Mouse (Mus musculus) lung, embryonic 14.5 days (tissue): ENCODE data around the gene Hoxa10. TPM values are rescaled to one million over a fixed set of nuclear protein-coding genes. Genes with fewer than 3 reads are reported as not detected.
A peak's percentile ranks its signal among the peaks of the same experiment; 100 is the strongest.

Experiments used
- ATAC-seq: fragments of 200-750 bp; cut with Nextera tagmentation; 2 replicates; pipeline ENCODE4 v1.8.0; 2017; ENCODE audit warnings: mild to moderate bottlenecking, moderate TSS enrichment, moderate library complexity; ENCODE audit not compliant: insufficient read depth
- DNase-seq: peaks from one replicate; pipeline ENCODE4 v3.0.0-alpha.2; 2015
- H3K27ac ChIP-seq: fragments of 300-500 bp; sonication (generic); 2 replicates; pipeline ENCODE4 v1.5.1; 2014; ENCODE audit warnings: low read depth, mild to moderate bottlenecking, moderate library complexity
- H3K27me3 ChIP-seq: fragments of 300-500 bp; sonication (generic); 2 replicates; pipeline ENCODE4 v1.6.1; 2014; ENCODE audit warnings: low read length, control low read depth; ENCODE audit not compliant: insufficient read depth
- H3K36me3 ChIP-seq: fragments of 300-500 bp; sonication (generic); 2 replicates; pipeline ENCODE4 v1.6.1; 2014; ENCODE audit warnings: control low read depth; ENCODE audit not compliant: insufficient read depth
- H3K4me1 ChIP-seq: fragments of 300-500 bp; sonication (generic); 2 replicates; pipeline ENCODE4 v1.6.1; 2014; ENCODE audit warnings: antibody characterized with exemption, control low read depth; ENCODE audit not compliant: insufficient read depth
- H3K4me2 ChIP-seq: fragments of 300-500 bp; sonication (generic); 2 replicates; pipeline ENCODE4 v1.6.1; 2014; ENCODE audit warnings: mild to moderate bottlenecking
- H3K4me3 ChIP-seq: fragments of 300-500 bp; sonication (generic); 2 replicates; pipeline ENCODE4 v1.5.1; 2014; ENCODE audit warnings: low read depth, low read length
- H3K9ac ChIP-seq: fragments of 300-500 bp; sonication (generic); 2 replicates; pipeline ENCODE4 v1.6.1; 2014
- H3K9me3 ChIP-seq: fragments of 300-500 bp; sonication (generic); 2 replicates; pipeline ENCODE4 v1.6.1; 2016; ENCODE audit warnings: low read depth, low read length, control low read depth
- CTCF ChIP-seq: IDR thresholded peaks from 2 replicates; pipeline ENCODE4 v1.5.1; 2016; ENCODE audit warnings: antibody characterized with exemption, low read depth
- WGBS: fragments of 180-500 bp; shearing (Covaris S2); extraction: QIAGEN DNeasy Blood & Tissue Kit; methylation state at CpG from one replicate; pipeline ENCODE4 v1.1.7; 2014; 5-methylcytosine and 5-hydroxymethylcytosine counted together
- polyA plus RNA-seq: library from polyadenylated mRNA; unstranded; fragments of >200 nt; fragmentation: Nextera tagmentation; extraction: Ambion mirVana; gene quantifications from 2 replicates; pipeline ENCODE4 v1.2.1, GENCODE M21; 2014

Hoxa10 gene
- polyA plus RNA-seq, 1 experiment from 2014 or later = not detected

GRCm38 (mm10) chr6:52207684-52207976 lies 33.0 kb downstream of the Hoxa10 start:
- H3K4me3 ChIP-seq = peak overlapping the region; percentile 90
- ATAC-seq (no peak), DNase-seq (peak; percentile 50)
- H3K36me3 ChIP-seq = peaks cover 8% of the 10 kb centered on the region; the same call in 1 of the 2 replicates
- H3K4me2 ChIP-seq = peak overlapping the region; percentile 87
- 0 out of 2 replicates have a peak, but pooled peaks cover 3% of the 10 kb centered on the region for H3K4me1 ChIP-seq
- H3K9me3 ChIP-seq = no peaks in the 10 kb centered on the region
- H3K27ac ChIP-seq = peak overlapping the region; percentile 83
- H3K9ac ChIP-seq = peak overlapping the region; percentile 100
- TF ChIP-seq CTCF = no peak
- peaks cover 89% of the 10 kb centered on the region for H3K27me3 ChIP-seq

DNA sequence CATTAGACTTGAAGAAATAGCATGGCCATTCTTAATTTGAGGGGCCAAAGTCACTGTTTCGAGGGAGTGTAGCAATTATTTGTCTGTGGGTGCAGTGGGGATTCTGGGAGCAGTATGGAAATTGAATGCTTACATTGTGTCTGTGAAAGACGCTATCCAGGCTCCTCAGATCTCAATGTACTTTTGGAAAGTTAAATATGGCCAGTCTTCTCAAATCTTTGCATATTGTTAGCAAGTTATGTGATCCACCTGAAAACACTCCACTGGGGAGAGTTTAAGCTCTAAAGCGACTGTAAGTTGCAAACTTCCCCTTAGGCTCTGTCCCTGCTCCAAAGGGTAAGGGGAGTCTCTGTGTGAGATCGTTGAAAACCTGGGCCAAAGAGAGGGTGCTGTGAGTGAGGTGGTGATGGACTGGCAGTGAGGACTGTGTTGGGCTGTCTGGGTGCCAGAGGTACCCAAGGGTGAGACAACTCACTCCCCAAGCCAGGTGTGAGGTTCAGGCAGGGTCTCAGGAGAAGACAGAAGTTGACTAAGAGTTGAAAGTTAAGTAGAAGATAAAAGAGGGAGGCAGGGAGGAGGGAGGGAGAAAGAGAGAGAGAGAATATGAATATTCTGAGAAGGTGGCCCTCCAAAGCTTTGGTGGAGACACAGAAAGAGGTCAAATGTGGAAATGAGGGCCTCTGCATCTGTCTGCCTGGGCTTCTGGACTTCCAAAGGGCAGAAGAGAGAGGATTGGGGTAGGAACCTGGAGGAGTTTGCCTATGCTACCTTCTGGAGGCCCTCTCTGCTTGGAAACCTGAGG lies 33.6 kb downstream of the Hoxa10 start:
- no peak for TF ChIP-seq CTCF
- ATAC-seq (no peak), DNase-seq (peak; percentile 39)
- Histone ChIP-seq H3K27me3 (peaks cover 87% of the 10 kb centered on the region), H3K9ac (peak overlapping the region; percentile 100), H3K27ac (peak overlapping the region; percentile 83), H3K4me1 (0 out of 2 replicates have a peak, but pooled peaks cover 3% of the 10 kb centered on the region), H3K9me3 (no peaks in the 10 kb centered on the region), H3K4me3 (peak overlapping the region; percentile 90), H3K4me2 (peak overlapping the region; percentile 87), H3K36me3 (peaks cover 13% of the 10 kb centered on the region; the same call in 1 of the 2 replicates)
- WGBS = 25% methylated on average over 4 of the region's 4 CpGs

DNA sequence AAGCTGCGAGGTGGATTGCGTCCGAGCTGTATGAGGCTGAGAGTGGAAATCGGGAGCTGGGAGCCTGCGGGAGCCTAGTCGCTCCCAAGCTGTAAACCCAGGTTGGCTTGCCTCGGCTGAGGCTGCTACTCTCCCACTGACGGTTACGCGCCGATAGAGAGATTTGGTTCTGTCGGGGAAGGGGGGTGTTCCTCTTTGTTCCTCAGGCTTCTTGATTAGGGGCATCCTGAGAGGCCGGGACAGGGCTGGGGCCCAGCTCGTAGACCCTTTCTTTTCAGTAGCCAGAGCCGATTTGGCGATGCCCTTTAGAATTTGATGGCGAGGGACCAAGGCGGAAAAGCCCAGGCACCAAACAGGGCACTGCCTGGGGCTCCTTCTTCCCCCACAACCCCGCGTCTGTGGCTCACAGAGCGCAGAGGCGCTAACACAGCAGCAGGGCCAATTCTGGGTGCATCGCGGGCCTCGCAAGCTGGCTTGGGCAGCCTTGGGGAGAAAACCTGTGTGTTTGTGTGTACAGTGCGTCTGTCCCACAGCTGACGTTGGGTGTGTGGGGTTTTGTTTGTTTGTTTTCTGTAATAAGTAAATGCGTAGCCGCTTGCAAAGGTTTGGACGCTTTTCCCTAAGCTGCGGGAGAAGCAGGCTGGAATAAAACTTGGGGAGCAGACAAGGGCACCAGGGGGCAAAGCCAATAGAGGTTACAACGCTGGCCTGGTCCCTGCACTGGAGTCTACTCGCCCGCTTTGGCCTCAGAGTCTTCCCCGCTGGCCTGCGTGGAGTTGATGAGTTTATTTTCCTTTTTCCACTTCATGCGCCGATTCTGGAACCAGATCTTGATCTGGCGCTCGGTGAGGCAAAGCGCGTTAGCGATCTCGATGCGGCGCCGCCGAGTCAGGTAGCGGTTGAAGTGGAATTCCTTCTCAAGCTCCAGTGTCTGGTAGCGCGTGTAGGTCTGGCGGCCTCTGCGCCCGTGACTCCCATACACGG lies 34.7 kb downstream of the Hoxa10 start:
- Histone ChIP-seq H3K4me2 (peak overlapping the region; percentile 87), H3K9me3 (no peaks in the 10 kb centered on the region), H3K9ac (peak overlapping the region; percentile 100), H3K36me3 (peaks cover 24% of the 10 kb centered on the region), H3K4me3 (peak overlapping the region; percentile 90), H3K27me3 (peaks cover 83% of the 10 kb centered on the region), H3K4me1 (peaks cover 3% of the 10 kb centered on the region; the same call in 1 of the 2 replicates), H3K27ac (peak overlapping the region; percentile 83)
- ATAC-seq (no peak), DNase-seq (peak; percentile 61)
- no peak for TF ChIP-seq CTCF
- WGBS = 14% methylated on average over 55 of the region's 55 CpGs

DNA sequence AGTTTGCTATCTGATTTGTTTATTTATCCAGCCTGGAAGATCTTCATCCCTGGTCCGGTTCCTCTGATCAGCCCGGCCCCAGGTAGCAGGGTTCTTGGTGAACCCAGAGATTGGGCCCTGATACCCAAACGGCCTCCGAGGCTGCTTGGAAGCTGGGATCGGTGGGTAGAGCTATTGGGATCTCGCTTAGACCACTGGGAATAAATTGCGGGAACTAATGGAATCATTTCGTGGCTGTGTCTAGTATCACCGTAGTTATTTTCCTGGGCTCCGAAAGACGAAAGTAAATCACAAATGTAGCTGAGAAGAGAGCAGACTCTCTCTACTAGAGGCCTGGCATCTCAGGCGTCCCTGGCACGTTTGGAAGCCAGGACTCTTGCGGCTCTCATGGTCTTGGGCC lies 35.4 kb downstream of the Hoxa10 start:
- DNase-seq (no peak), ATAC-seq (no peak)
- Histone ChIP-seq H3K9ac (peak overlapping the region; percentile 100), H3K4me2 (peak overlapping the region; percentile 87), H3K4me1 (peaks cover 3% of the 10 kb centered on the region; the same call in 1 of the 2 replicates), H3K4me3 (peak overlapping the region; percentile 90), H3K36me3 (peaks cover 24% of the 10 kb centered on the region), H3K27ac (peak overlapping the region; percentile 83), H3K27me3 (peaks cover 83% of the 10 kb centered on the region), H3K9me3 (no peaks in the 10 kb centered on the region)
- TF ChIP-seq CTCF = no peak
- WGBS = 16% methylated on average over 14 of the region's 14 CpGs

DNA sequence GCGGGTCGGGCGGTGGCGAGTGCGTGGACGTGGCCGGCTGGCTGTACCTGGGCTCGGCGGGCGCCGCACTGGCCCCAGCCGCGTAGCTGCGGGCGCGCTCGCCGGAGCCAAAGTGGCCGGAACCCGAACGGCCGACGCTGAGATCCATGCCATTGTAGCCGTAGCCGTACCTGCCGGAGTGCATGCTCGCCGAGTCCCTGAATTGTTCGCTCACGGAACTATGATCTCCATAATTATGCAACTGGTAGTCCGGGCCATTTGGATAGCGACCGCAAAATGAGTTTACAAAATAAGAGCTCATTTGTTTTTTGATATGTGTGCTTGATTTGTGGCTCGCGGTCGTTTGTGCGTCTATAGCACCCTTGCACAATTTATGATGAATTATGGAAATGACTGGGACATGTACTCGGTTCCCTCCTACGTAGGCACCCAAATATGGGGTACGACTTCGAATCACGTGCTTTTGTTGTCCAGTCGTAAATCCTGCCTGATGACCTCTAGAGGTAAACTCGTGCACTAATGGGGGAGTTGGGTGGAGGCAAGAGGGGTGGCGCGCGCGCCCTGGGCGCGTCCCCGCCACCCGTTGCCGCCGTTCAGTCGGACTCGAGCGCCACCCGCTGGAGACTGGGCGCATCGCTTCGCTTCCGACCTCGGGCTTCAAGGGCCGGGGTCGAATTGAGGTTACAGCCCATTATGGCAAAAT lies 36.5 kb downstream of the Hoxa10 start, which contains the start of gene Hoxa5:
Hoxa5 (minus strand) TSS at position 538 of the 703 bp plus-strand sequence.
- peak; percentile 88 for ATAC-seq
- Histone ChIP-seq H3K27ac (peak within 1 kb of the TSS; percentile 97), H3K9me3 (no peaks in the 10 kb centered on the region), H3K27me3 (peaks cover 79% of the 10 kb centered on the region), H3K4me2 (peak within 1 kb of the TSS; percentile 87), H3K9ac (peak within 1 kb of the TSS; percentile 100), H3K36me3 (peaks cover 24% of the 10 kb centered on the region), H3K4me3 (peak within 1 kb of the TSS; percentile 90), H3K4me1 (peaks cover 3% of the 10 kb centered on the region; the same call in 1 of the 2 replicates)
- DNase-seq = peak; percentile 98
- peak; percentile 78 for TF ChIP-seq CTCF
- under 1% methylated on average over 65 of the region's 65 CpGs for WGBS

DNA sequence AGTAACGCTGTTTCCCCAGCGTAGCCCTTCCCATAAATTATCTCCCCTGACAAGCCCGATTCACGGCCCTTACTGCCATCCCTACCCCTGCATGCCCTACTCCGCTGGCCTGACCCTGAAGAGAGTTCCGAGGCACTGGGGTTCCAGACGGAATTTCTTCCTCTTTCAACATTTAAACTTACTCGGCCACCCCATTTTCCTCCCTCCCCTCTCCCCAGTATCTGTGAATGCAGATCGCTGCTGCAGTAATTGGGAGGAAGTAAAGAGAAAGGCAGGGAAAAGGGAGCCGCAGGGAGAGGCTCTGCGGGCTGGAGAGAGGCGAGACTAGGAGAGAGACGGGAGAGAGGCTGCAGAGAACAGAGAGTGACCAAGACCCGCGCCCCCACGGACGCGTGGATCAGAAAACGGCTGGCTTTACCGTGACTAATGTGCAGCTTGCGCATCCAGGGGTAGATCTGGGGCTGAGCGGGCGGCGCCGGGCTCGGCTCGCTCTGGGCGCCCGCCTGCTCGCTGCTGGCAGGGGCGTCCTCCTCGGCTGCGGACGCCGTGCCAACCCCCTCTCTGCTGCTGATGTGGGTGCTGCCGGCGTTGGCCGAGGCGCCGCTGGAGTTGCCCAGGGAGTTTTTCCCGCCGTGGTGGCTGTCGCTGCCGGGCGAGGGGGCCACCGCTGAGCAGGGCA lies 37.1 kb downstream of the Hoxa10 start:
- DNase-seq (peak; percentile 40), ATAC-seq (no peak)
- Histone ChIP-seq H3K27me3 (peaks cover 77% of the 10 kb centered on the region), H3K9ac (peak overlapping the region; percentile 100), H3K9me3 (no peaks in the 10 kb centered on the region), H3K27ac (peak overlapping the region; percentile 97), H3K4me1 (no peaks in the 10 kb centered on the region; the same call in 1 of the 2 replicates), H3K4me3 (peak overlapping the region; percentile 90), H3K4me2 (peak overlapping the region; percentile 87), H3K36me3 (peaks cover 24% of the 10 kb centered on the region)
- WGBS = under 1% methylated on average over 45 of the region's 46 CpGs
- TF ChIP-seq CTCF = no peak
